Mouse (Mus musculus) intestine, embryonic 16.5 days (tissue): ENCODE data around the gene Rps6ka5. TPM values are rescaled to one million over a fixed set of nuclear protein-coding genes. Genes with fewer than 3 reads are reported as not detected.

ENCODE experiments used
- ATAC-seq: fragments of 200-750 bp; cut with Nextera tagmentation; 2 replicates; pipeline ENCODE4 v1.8.0; 2017; ENCODE audit warnings: moderate TSS enrichment, moderate library complexity
- H3K27ac ChIP-seq: fragments of 300-500 bp; sonication (generic); 2 replicates; pipeline ENCODE4 v1.5.1; 2014; ENCODE audit warnings: mild to moderate bottlenecking, low read length
- H3K27me3 ChIP-seq: fragments of 300-500 bp; sonication (generic); replicated peaks from 2 replicates; pipeline ENCODE4 v1.6.1; 2014; ENCODE audit warnings: low read length, control low read depth, mixed read lengths; ENCODE audit not compliant: control insufficient read depth, insufficient read depth
- H3K36me3 ChIP-seq: fragments of 300-500 bp; sonication (generic); 2 replicates; pipeline ENCODE4 v1.6.1; 2014; ENCODE audit warnings: low read length, control low read depth; ENCODE audit not compliant: control insufficient read depth, insufficient read depth
- H3K4me1 ChIP-seq: fragments of 300-500 bp; sonication (generic); 2 replicates; pipeline ENCODE4 v1.6.1; 2014; ENCODE audit warnings: low read length, control low read depth, mixed read lengths; ENCODE audit not compliant: control insufficient read depth, insufficient read depth
- H3K4me2 ChIP-seq: fragments of 300-500 bp; sonication (generic); 2 replicates; pipeline ENCODE4 v1.6.1; 2014; ENCODE audit warnings: low read depth, low read length, control low read depth
- H3K4me3 ChIP-seq: fragments of 300-500 bp; sonication (generic); 2 replicates; pipeline ENCODE4 v1.5.1; 2014; ENCODE audit warnings: mild to moderate bottlenecking, low read length
- H3K9ac ChIP-seq: fragments of 300-500 bp; sonication (generic); 2 replicates; pipeline ENCODE4 v1.6.1; 2014; ENCODE audit warnings: low read depth, low read length
- H3K9me3 ChIP-seq: fragments of 300-500 bp; sonication (generic); 2 replicates; pipeline ENCODE4 v1.6.1; 2016; ENCODE audit warnings: low read length, control low read depth; ENCODE audit not compliant: control insufficient read depth
- WGBS: fragments of 180-500 bp; shearing (Covaris S2); extraction: QIAGEN DNeasy Blood & Tissue Kit; methylation state at CpG from one replicate; pipeline ENCODE4 v1.1.7; 2014; 5-methylcytosine and 5-hydroxymethylcytosine counted together
- polyA plus RNA-seq: library from polyadenylated mRNA; unstranded; fragments of >200 nt; fragmentation: Nextera tagmentation; extraction: Ambion mirVana; gene quantifications from 2 replicates; pipeline ENCODE4 v1.2.1, GENCODE M21; 2015

The Rps6ka5 gene
- polyA plus RNA-seq, 1 experiment from 2014 or later = 1.9 TPM

GRCm38 (mm10) chr12:100762663-100763425 is 36.1 kb upstream of the Rps6ka5 start:
- Histone ChIP-seq H3K27me3 (no peaks in the 10 kb centered on the region), H3K9me3 (no peaks in the 10 kb centered on the region), H3K4me2 (no peak overlapping the region), H3K4me1 (no peaks in the 10 kb centered on the region), H3K27ac (no peak overlapping the region), H3K4me3 (no peak overlapping the region), H3K9ac (no peak overlapping the region), H3K36me3 (no peaks in the 10 kb centered on the region)
- no peak for ATAC-seq
- 58% methylated on average over 11 of the region's 11 CpGs for WGBS

DNA sequence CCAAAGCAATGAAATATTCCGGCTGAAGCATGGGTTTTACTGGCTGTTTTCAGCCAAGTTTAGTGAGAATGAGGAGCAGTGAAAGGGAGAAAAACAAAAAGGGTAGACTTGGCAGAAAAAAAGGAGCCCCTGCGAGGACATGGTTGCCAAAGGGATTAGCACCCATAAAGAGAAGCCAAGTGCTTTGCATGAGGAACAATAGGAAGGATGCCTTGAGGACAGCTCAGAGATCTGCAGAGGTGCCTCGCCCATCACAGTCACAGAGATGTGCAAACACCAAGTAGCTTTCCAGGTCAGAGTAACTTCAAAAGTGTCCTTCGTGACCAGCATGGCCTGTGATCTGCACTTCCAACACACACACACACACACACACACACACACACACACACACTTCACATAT is 30.6 kb upstream of the Rps6ka5 start:
- no peak for ATAC-seq
- no peaks in the 10 kb centered on the region for H3K36me3 ChIP-seq
- no peaks in the 10 kb centered on the region for H3K9me3 ChIP-seq
- H3K4me3 ChIP-seq = no peak overlapping the region
- no peak overlapping the region for H3K4me2 ChIP-seq
- no peaks in the 10 kb centered on the region for H3K27me3 ChIP-seq
- 54% methylated on average over 4 of the region's 4 CpGs for WGBS
- H3K4me1 ChIP-seq = no peaks in the 10 kb centered on the region
- H3K27ac ChIP-seq = no peak overlapping the region
- no peak overlapping the region for H3K9ac ChIP-seq

DNA sequence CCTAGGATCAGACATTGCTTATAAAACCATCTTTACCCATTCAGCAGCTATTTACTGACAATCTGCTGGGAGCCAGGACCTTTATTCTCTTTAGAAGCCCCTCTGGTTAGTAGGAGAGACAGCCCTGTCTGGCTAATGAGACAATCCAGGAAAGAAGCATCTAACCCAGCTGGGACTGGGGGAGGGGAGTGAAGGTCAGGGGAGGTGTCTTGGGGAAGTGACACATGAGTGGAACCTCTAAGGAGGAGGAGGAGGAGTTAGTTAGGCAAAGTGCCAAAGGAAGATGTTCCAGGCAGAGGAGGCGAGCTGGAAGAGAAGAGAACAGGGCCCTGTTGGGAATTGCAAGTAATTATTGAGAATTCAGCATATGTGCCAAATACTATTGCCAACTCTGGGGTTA is 26.9 kb upstream of the Rps6ka5 start:
- Histone ChIP-seq H3K4me1 (no peaks in the 10 kb centered on the region), H3K27me3 (no peaks in the 10 kb centered on the region), H3K4me2 (no peak overlapping the region), H3K9ac (no peak overlapping the region), H3K9me3 (no peaks in the 10 kb centered on the region), H3K27ac (no peak overlapping the region), H3K36me3 (no peaks in the 10 kb centered on the region), H3K4me3 (no peak overlapping the region)
- 61% methylated on average over 1 of the region's 1 CpGs for WGBS
- ATAC-seq = no peak

- ATAC-seq = no peak
- Histone ChIP-seq H3K4me2 (no peak overlapping the region), H3K36me3 (no peaks in the 10 kb centered on the region), H3K4me1 (no peaks in the 10 kb centered on the region), H3K9me3 (no peaks in the 10 kb centered on the region), H3K27ac (no peak overlapping the region), H3K9ac (no peak overlapping the region), H3K4me3 (no peak overlapping the region), H3K27me3 (no peaks in the 10 kb centered on the region)
- 52% methylated on average over 1 of the region's 1 CpGs for WGBS
Observed at GRCm38 (mm10) chr12:100752977-100753376, 26.2 kb upstream of the Rps6ka5 start.

DNA sequence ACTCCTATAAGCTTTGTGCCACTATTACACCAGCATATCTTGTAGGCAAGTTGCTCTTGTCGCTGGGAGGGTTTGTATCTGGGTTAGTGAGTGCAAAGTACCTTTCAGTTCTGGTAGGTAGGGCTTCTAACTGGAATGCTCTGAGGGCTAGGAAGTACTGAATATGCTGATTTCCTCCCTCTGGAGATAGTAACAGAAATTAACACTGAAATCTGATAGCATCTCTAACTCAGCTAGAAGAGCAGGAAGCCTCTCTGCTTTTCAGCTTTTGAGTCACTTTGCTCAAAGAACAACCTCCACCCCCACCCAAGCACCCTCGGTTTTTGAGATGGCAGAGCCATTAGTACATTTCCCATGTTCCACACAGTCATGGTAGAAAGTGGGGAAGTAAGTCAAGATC is 15.7 kb upstream of the Rps6ka5 start:
- H3K27ac ChIP-seq = no peak overlapping the region
- H3K36me3 ChIP-seq = no peaks in the 10 kb centered on the region
- H3K9me3 ChIP-seq = no peaks in the 10 kb centered on the region
- ATAC-seq = no peak
- no peak overlapping the region for H3K4me2 ChIP-seq
- no peak overlapping the region for H3K9ac ChIP-seq
- WGBS = 68% methylated on average over 2 of the region's 2 CpGs
- no peaks in the 10 kb centered on the region for H3K27me3 ChIP-seq
- H3K4me1 ChIP-seq = no peaks in the 10 kb centered on the region
- H3K4me3 ChIP-seq = no peak overlapping the region

DNA sequence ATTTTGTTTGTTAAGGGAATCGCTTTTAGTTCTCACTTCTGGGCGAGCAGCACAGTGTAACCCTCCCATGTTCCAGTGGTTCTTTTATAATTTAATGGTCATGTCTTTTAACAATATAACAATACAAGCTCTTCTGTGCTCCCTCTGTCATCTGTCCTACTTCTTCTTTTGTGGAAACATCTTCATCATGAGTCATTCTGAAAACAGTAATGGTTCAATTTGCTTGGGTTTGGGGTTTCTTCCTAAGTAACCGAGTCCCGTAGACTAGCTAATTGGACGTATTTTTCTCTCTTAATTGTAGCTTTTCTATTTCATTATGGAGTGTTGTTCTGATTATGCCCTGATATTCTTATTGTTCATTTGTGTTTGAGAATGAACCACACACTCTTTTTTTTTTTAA is 13.5 kb upstream of the Rps6ka5 start:
- WGBS = 91% methylated on average over 5 of the region's 5 CpGs
- H3K9ac ChIP-seq = no peak overlapping the region
- H3K4me3 ChIP-seq = no peak overlapping the region
- no peaks in the 10 kb centered on the region for H3K27me3 ChIP-seq
- no peak for ATAC-seq
- H3K36me3 ChIP-seq = no peaks in the 10 kb centered on the region
- H3K27ac ChIP-seq = no peak overlapping the region
- no peaks in the 10 kb centered on the region for H3K4me1 ChIP-seq
- H3K9me3 ChIP-seq = no peaks in the 10 kb centered on the region
- H3K4me2 ChIP-seq = no peak overlapping the region

DNA sequence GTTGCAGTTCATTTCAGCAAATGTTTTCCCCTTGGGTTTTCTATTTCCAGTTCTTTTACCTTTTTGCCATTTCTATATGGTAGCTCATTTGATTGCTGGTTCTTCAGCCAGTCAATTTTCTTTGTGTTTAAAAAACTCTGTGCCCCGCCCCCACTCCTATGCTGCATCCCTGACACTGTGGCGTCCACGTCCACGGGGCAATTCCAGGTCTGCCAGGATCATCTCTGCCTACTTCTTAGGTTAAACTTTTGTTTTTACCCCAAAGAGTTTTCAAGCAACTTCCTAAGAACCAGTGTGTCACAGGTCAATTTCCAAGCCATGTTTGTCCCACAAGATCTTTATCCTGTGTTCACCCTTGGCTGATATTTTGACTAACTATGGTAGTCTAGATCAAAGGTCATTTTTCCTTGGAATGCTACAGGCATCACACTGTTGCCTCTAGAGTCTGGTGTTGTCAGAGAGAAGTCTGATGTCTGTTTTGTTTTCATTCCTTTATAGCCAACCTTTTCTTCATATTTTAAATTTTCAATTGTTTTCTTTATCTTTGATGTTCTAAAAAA is 12.3 kb upstream of the Rps6ka5 start:
- H3K36me3 ChIP-seq = no peaks in the 10 kb centered on the region
- H3K4me3 ChIP-seq = no peak overlapping the region
- H3K9me3 ChIP-seq = no peaks in the 10 kb centered on the region
- no peaks in the 10 kb centered on the region for H3K27me3 ChIP-seq
- no peak overlapping the region for H3K9ac ChIP-seq
- no peak overlapping the region for H3K4me2 ChIP-seq
- 71% methylated on average over 4 of the region's 4 CpGs for WGBS
- no peaks in the 10 kb centered on the region for H3K4me1 ChIP-seq
- H3K27ac ChIP-seq = no peak overlapping the region
- no peak for ATAC-seq

GRCm38 (mm10) chr12:100738498-100738897 is 11.7 kb upstream of the Rps6ka5 start:
- H3K9ac ChIP-seq = no peak overlapping the region
- ATAC-seq = no peak
- 67% methylated on average over 3 of the region's 3 CpGs for WGBS
- no peaks in the 10 kb centered on the region for H3K27me3 ChIP-seq
- no peaks in the 10 kb centered on the region for H3K9me3 ChIP-seq
- no peak overlapping the region for H3K4me2 ChIP-seq
- H3K27ac ChIP-seq = no peak overlapping the region
- H3K4me3 ChIP-seq = no peak overlapping the region
- no peaks in the 10 kb centered on the region for H3K4me1 ChIP-seq
- no peaks in the 10 kb centered on the region for H3K36me3 ChIP-seq

- no peaks in the 10 kb centered on the region for H3K4me1 ChIP-seq
- 83% methylated on average over 2 of the region's 2 CpGs for WGBS
- H3K27me3 ChIP-seq = no peaks in the 10 kb centered on the region
- H3K4me2 ChIP-seq = no peak overlapping the region
- no peak for ATAC-seq
- H3K9ac ChIP-seq = no peak overlapping the region
- no peak overlapping the region for H3K4me3 ChIP-seq
- no peaks in the 10 kb centered on the region for H3K36me3 ChIP-seq
- H3K27ac ChIP-seq = no peak overlapping the region
- no peaks in the 10 kb centered on the region for H3K9me3 ChIP-seq
Observed at GRCm38 (mm10) chr12:100735581-100735980, 8.8 kb upstream of the Rps6ka5 start.

DNA sequence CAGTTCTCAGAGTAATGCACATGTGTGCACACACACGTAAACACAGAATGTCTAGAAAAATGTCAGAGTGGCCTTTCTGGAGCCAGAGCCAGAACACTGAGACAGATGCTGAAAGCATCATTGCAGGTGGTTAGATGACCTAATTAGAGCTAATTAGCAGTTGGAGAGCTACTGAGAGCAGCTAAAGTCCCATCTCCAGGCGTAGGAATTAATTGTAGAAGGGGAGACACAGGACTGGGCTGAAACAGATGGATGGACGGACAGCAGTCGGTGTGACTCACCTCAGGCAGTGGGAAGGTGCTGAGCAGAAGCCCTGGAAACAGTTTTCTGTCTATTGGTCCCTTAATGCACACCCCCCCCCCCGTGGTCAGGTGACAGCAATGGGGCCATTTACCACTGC is 8.4 kb upstream of the Rps6ka5 start:
- Histone ChIP-seq H3K4me3 (no peak overlapping the region), H3K27ac (no peak overlapping the region), H3K36me3 (no peaks in the 10 kb centered on the region), H3K27me3 (no peaks in the 10 kb centered on the region), H3K4me2 (no peak overlapping the region), H3K9me3 (no peaks in the 10 kb centered on the region), H3K9ac (no peak overlapping the region), H3K4me1 (no peaks in the 10 kb centered on the region)
- ATAC-seq = no peak
- 76% methylated on average over 5 of the region's 5 CpGs for WGBS
